Mouse (Mus musculus) spleen, adult 18-20 months (tissue): ENCODE results near the gene Tm6sf2.

Experiments
- DNase-seq, 2 experiments: peaks; one replicate each; pipeline ENCODE4 v3.0.0; 2022; ENCODE audit warnings: mixed read lengths in 2 of 2

Gene Tm6sf2

DNA sequence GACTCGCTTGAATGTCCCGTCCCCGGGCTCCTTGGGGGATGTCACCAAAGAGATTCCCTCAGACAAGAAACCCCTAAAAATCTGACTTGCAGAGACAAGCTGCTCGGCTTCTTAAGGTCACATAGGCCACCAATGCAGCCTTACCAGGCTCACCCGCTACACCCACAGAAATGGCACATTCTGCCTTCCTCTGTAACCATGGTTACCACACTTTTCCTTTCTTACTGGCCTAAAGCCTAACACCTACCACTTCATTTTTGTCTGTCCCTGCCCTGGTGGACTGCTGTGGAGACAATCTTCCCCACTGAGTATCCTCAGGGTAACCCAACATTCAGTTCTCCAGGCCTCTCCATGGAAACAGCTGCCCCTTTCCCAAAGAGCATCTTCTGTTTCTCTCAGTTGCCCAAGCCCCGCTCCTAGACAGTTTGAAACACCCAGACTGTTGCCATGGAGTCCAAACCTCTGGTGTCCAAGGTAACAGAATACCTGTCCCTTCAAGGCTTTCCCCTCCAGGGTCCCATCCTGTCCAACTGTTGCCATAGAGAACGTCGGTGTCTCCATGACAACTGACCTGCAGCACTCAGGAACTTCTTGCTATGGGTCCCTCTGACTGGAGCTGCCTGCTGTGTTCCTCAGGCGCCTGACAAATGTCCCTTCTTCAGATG is 16.7 kb downstream of the Tm6sf2 start:
- DNase-seq, result no peak

DNA sequence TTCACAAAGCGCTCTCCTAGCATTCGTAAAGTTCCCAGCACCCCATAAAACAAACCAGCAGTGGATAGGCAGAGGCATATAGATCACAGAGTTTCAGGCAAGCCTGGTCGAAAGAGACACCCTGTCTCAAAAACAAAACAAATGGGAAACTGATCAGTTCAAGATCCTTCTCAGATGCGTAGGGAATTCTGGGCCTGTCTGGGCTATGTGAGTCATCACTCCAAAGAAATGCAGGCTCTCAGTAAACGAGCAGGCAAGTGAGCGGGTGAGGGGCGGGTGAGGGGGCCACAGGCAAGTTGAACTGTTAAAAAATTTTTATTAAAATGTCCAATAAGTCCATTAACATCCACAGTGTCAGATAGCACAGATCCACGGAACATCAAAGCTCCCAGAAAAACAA is 20.1 kb downstream of the Tm6sf2 start:
- DNase-seq, result no peak

- DNase-seq, result no peak
Measured at GRCm38 (mm10) chr8:70099276-70099675, 26.6 kb downstream of the Tm6sf2 start.

- DNase-seq, result no peak
Measured at GRCm38 (mm10) chr8:70100241-70100640, 27.5 kb downstream of the Tm6sf2 start.

DNA sequence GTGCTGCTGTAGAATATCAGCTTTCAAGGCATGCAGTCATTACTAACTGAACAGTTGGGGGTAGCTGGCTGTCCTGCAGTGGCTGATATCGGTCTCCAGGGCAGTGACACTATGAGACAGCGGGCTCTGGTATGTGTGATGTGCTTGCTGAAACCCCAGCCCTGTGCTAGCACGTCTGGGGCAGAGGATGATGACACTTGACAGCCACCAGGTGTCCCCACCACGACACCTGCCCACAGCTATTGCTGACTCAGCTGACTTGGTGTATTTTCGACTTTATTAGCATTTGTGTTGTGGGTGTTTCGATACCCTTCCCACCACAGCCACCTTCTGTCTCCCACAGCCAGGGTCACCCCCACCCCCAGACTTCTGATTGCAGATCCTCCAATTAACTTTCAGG is 31.8 kb downstream of the Tm6sf2 start:
- DNase-seq, result peak; percentile 46 to 64

DNA sequence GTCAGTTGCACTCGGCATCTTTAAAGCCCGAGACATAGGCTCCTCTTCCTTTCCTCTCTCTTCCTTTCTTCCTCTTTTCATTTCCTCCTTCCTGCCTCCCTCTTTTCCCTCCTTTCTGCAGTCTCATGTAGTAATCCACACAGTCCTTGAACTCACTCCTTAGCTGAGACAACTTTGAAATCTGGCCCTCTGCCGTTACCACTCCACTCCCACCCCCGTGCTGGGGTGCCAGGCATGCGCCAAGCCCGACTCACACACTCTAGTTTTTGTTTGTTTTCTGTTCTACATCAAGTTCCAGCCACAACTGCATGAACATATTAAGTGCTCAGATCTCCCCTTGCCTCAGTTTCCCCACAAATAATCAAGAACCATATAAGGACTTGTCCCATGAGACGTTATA is 32.2 kb downstream of the Tm6sf2 start:
- no peak for DNase-seq

DNA sequence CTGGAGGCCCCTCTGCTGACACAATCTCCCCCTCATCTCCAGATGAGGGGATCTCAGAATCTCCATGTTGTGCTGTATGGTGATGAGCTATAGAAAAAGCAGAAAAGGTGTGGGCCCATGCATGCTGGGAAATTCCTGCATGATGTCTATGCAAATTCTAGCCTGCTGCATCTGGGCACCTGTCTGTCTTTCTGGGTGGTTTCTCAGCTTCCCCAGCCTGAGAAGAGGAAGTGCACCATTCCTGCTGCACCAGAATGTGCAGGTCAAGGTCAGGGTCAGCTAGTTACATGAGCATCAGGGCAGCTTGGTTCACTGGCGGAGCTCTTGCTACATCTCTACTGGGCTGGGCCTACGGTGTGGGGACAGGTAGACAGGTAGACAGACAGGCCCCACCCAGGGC is 37.7 kb downstream of the Tm6sf2 start:
- no peak for DNase-seq

DNA sequence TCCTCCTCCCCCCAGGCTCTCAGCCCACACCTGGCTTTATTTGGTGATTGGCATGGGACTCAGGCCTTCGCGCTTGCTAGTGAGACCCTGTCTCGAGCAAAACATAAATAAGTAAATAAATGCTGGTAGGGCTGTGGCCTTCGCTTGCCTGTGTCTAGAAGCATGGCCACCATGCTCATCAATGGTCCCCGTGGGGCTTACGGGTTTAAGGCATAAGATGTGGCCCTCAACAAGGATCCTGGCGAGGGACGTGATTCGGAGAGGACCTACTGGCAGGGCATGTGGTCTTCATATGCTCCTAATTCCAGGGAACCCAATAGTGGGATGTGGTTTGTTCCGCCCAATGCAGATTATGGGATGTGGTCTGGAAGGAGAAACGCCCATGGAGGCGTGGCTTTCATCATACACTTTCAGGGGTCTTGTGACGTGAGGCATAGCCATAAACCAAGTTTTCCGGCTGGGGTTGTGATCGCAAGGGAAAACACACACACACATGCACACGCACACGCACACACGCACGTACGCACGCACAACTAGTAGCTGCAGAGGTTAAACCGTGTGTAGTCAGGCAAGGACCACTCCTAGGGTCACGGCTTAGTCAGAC is 38.6 kb downstream of the Tm6sf2 start:
- no peak for DNase-seq

DNA sequence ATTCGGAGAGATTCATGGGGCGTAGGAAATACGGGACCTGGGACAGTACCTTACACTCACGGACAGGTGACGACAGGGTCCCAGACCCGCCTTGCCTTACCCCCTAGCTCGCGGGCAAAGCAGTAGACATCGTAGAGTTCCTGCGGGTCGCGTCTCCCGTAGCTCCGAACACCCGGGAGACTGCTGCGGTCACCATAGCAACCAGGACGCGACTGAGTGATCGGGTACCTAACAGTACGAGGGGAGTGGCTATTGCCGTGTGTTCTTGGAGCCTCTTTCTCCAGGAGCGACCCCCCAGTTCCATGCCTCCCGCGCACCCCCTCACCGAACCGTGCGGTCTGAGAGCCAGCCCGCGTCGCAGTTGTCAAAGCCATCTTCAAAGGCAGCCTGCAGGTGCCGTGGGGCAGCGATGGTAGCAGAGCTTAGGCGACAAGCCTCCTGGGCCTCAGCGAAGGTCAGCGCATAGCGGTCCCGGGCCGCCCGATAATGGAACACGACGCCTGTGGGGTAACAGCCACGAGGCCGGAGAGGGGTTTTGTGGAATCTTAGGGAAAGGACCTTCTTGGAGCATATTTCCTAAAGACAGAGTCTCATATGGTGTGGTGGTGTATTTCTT is 39.8 kb downstream of the Tm6sf2 start:
- no peak for DNase-seq

DNA sequence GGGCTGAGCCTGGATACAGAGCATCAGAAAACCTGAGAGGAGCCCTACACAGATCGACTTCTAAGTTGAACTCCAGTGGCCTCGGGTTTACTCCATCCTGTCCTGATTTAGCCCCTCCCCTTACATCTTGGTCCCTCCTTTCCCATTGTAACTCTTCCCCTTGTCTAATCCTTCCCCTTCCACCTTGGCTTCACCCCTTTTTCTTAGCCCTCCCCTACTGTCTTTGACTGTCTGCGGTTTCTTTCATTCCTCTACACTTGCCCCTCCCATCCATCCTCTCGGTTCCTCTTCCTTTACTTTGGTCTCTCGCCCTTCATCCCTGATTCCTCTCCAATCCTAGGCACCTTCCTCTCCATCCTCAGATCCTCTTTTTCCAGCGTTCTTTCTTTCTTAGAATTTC is 41.8 kb downstream of the Tm6sf2 start:
- DNase-seq, result no peak

GRCm38 (mm10) chr8:70114892-70115291 is 42.2 kb downstream of the Tm6sf2 start:
- no peak for DNase-seq

DNA sequence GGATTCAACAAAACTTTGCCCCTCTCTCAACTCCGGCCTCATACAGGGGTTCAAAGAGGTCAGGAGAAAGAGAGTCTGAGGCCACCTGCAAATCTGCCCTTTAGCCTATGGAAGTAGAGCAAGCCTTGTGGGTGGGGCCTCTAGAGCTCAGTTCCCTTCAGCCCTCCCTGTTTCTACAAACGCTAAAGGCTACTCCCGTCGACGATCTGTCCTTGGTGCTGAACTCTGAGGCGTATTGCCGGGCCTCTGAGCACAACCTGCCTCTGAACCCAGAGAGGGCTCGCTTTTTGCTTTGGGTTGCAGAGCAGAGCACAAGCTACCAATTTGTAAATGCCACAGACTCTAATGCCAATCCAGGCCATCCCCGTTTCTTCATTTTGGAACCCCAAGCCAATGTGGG is 44.9 kb downstream of the Tm6sf2 start:
- no peak for DNase-seq

GRCm38 (mm10) chr8:70118726-70119700 is 46.3 kb downstream of the Tm6sf2 start:
- no peak for DNase-seq

DNA sequence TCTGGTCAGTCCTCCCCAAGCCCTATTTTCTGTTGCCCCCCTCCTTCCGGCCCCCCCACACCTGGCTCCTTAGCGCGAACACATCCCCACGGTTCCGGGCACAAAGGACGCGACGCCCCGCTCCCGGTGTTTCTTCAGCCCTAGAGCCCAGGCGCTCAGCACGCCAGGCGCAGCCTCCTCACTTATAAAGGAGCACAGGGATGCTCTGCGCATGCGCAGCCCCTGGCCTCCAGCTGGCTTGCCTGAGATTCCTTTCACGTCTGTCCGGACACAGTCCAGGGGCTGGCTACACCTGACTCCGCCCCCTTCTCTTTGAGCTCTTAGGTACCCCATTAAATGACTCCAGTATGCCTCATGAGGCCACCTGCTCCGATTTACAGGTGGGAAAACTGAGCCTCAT is 47.9 kb downstream of the Tm6sf2 start, which contains the start of gene Ncan:
Gene Ncan (minus strand): TSS at position 207 of the 400 bp plus-strand sequence.
- peak in 1 of 2 experiments; percentile 27 for DNase-seq

DNA sequence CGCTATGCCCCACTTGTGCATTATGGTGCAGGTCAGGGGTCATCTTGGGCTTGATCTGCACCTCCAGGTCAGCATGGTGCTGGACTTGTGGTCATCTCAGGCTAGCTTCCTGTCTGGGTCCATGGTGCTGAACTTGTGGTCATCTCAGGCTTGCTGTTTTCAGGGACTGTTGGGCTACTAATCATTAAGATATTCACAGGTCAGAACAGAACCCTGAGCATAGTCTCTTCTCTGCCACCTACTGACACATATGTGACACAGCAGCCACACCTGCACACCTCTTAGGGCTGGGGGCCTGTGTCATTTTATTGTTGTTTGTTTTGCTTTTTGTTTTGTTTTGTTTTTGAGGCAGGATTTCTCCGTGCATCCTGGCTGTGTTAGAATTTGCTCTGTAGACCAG is 50.1 kb downstream of the Tm6sf2 start:
- DNase-seq, result no peak

- DNase-seq, result no peak
Measured at GRCm38 (mm10) chr8:70124992-70125391, 52.3 kb downstream of the Tm6sf2 start.

DNA sequence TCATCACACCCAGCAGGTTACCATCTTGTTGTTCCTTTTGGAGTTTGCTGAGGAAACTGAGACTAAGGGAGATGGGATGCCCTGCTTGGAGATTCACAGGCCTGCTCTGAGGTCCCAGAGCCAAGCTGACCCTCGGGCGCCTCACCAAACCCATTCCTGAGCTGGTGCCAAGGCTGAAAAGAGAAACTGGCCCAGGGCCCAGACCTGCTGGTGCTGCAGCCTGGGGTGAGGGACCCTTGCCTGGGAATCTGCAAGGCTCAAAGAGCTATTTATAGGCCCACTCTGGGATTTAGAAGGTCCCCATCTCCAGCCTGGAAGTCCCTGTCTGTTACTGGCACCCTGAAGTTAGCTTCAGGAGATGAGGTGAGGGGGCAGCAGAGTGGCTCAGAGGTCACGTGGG is 55.7 kb downstream of the Tm6sf2 start:
- DNase-seq, result no peak

GRCm38 (mm10) chr8:70129309-70129952 is 56.7 kb downstream of the Tm6sf2 start:
- no peak for DNase-seq
